25 mouse cellular contexts compared by ENCODE assay signal in the genomic region with DNA sequence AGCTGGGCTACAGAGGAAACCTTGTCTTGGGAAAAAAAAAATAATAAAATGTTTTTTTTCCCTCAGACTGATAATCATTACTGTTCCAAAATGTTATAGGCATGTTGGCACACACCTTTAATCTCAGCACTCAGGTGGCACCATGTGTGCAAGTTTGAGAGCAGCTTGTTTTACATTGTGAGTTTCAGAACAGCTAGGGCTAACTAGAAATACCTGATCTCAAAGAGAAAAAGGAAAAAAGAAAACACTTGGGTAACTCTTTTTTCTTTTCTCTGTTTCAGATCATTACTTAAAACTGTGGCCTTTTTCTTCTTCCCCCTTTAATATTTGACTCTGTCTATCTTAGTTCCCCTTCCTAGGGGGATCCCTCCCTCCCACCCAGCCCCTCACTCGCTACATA.
"Had no signal": no experiment of that assay in that cellular context is flagged by ENCODE, and none has a peak within 500 bp of the region (broad histone marks: within the 10 kb centered on the region; RNA-seq: fewer than 3 reads in every experiment).

No protein-coding gene starts in this region.

- H3K4me3 ChIP-seq: embryonic facial prominence, embryonic 10.5 days; embryonic facial prominence, embryonic 12.5 days; embryonic facial prominence, embryonic 13.5 days; embryonic facial prominence, embryonic 15.5 days; erythroblast, embryonic 14.5 days; forebrain, embryonic 10.5 days; forebrain, embryonic 12.5 days; forebrain, embryonic 13.5 days; forebrain, embryonic 15.5 days; gastrocnemius, adult 2 months; heart, adult 2 months; heart, embryonic 10.5 days had no signal

- H3K4me2 ChIP-seq: embryonic facial prominence, embryonic 12.5 days; embryonic facial prominence, embryonic 13.5 days; embryonic facial prominence, embryonic 15.5 days; forebrain, embryonic 12.5 days; forebrain, embryonic 13.5 days; forebrain, embryonic 15.5 days had no signal

- H3K27ac ChIP-seq: embryonic facial prominence, embryonic 10.5 days; embryonic facial prominence, embryonic 12.5 days; embryonic facial prominence, embryonic 13.5 days; embryonic facial prominence, embryonic 15.5 days; forebrain, embryonic 10.5 days; forebrain, embryonic 12.5 days; forebrain, embryonic 13.5 days; forebrain, embryonic 15.5 days; gastrocnemius, adult 2 months; heart, adult 2 months; heart, embryonic 10.5 days had no signal

- H3K9ac ChIP-seq: embryonic facial prominence, embryonic 12.5 days; embryonic facial prominence, embryonic 13.5 days; embryonic facial prominence, embryonic 15.5 days; forebrain, embryonic 12.5 days; forebrain, embryonic 13.5 days; forebrain, embryonic 15.5 days; forebrain, postnatal 0 days had no signal

- H3K9me3 ChIP-seq: embryonic facial prominence, embryonic 10.5 days; embryonic facial prominence, embryonic 12.5 days; embryonic facial prominence, embryonic 13.5 days; embryonic facial prominence, embryonic 15.5 days; forebrain, embryonic 10.5 days; forebrain, embryonic 12.5 days; forebrain, embryonic 13.5 days; forebrain, embryonic 15.5 days; heart, embryonic 10.5 days had no signal

- H3K36me3 ChIP-seq: embryonic facial prominence, embryonic 15.5 days; forebrain, embryonic 12.5 days; forebrain, embryonic 15.5 days had no signal

- H3K27me3 ChIP-seq: embryonic facial prominence, embryonic 12.5 days; embryonic facial prominence, embryonic 13.5 days; embryonic facial prominence, embryonic 15.5 days; forebrain, embryonic 12.5 days; forebrain, embryonic 13.5 days; forebrain, embryonic 15.5 days had no signal

- H3K4me1 ChIP-seq: embryonic facial prominence, embryonic 12.5 days; forebrain, embryonic 12.5 days; forebrain, embryonic 13.5 days; forebrain, embryonic 15.5 days; heart, embryonic 10.5 days had no signal

- DNase-seq: cerebellum, adult 9-11 months; cerebellum, postnatal 10 days; cerebellum, postnatal 14 days; cerebellum, postnatal 25 days; cerebellum, postnatal 36 days; embryo, embryonic 11 days; forebrain, postnatal 0 days; gastrocnemius, adult 2 months; gastrocnemius, postnatal 10 days; gastrocnemius, postnatal 14 days; gastrocnemius, postnatal 25 days; gastrocnemius, postnatal 36 days; heart, adult 11 months; heart, adult 18-20 months; heart, adult 2 months had no signal
